9 mouse cellular contexts compared by ENCODE assay signal in genomic region chr6:143143321-143143720, GRCm38 (mm10). TPM values are rescaled to one million over a fixed set of nuclear protein-coding genes. Genes with fewer than 3 reads are reported as not detected.
DNase-seq lines count a peak whose midpoint lies in the region; ATAC-seq and TF ChIP-seq lines count a peak whose summit lies in the region.
"Had no signal": no experiment of that assay in that cellular context is flagged by ENCODE, and none has a peak within 500 bp of the region (broad histone marks: within the 10 kb centered on the region; RNA-seq: fewer than 3 reads in every experiment).

No protein-coding gene starts in this region.

- no peak for DNase-seq in gastrocnemius, adult 2 months
- DNase-seq in gastrocnemius, postnatal 14 days: no peak
- DNase-seq in lung, postnatal 10 days: no peak
- DNase-seq in limb, embryonic 11.5 days (ENCODE audit: low spot score): no peak
- no peak for DNase-seq in lung, postnatal 25 days (ENCODE audit: low spot score)

- ATAC-seq in lung, embryonic 15.5 days (ENCODE audit: borderline replicate concordance, extremely low read depth, low FRiP score, low TSS enrichment): no peak
- ATAC-seq in limb, embryonic 11.5 days (ENCODE audit: insufficient number of reproducible peaks, low FRiP score, low TSS enrichment, low read depth): no peak
- no peak for ATAC-seq in stomach, embryonic 15.5 days (ENCODE audit: insufficient read depth, low FRiP score, low read depth)
- no peak for ATAC-seq in erythroid progenitor cell, adult 5-6 weeks (replicated peaks; ENCODE audit: low FRiP score, poor library complexity, severe bottlenecking)
- ATAC-seq: activated CD4-positive, CD25-positive, alpha-beta regulatory T cell, adult 4 months had no signal

- H3K9me3 ChIP-seq in lung, embryonic 15.5 days: no peaks in the 10 kb centered on the region
- no peaks in the 10 kb centered on the region for H3K9me3 ChIP-seq in limb, embryonic 11.5 days (ENCODE audit: control insufficient read depth, low read length)
- no peaks in the 10 kb centered on the region for H3K9me3 ChIP-seq in stomach, embryonic 15.5 days

- no peaks in the 10 kb centered on the region for H3K27me3 ChIP-seq in lung, embryonic 15.5 days
- H3K27me3 ChIP-seq in limb, embryonic 11.5 days (ENCODE audit: control insufficient read depth, insufficient read depth, low read length): no peaks in the 10 kb centered on the region
- H3K27me3 ChIP-seq in stomach, embryonic 15.5 days (replicated peaks): no peaks in the 10 kb centered on the region

- no peaks in the 10 kb centered on the region for H3K4me1 ChIP-seq in lung, embryonic 15.5 days
- H3K4me1 ChIP-seq in limb, embryonic 11.5 days (ENCODE audit: control insufficient read depth, insufficient read depth, low read length): no peaks in the 10 kb centered on the region
- no peaks in the 10 kb centered on the region for H3K4me1 ChIP-seq in stomach, embryonic 15.5 days

- H3K27ac ChIP-seq in gastrocnemius, adult 2 months: no peak overlapping the region
- H3K27ac ChIP-seq in lung, embryonic 15.5 days: no peak overlapping the region
- H3K27ac ChIP-seq in limb, embryonic 11.5 days (replicated peaks; ENCODE audit: low read depth, low read length): no peak overlapping the region
- no peak overlapping the region for H3K27ac ChIP-seq in stomach, embryonic 15.5 days

- intact Hi-C loops in gastrocnemius, adult 2 months (cut with DNase I): no loop called here
- intact Hi-C loops in gastrocnemius, postnatal 14 days (cut with DNase I; ENCODE audit: low total_unique reads): no loop called here

- H3K9ac ChIP-seq in lung, embryonic 15.5 days: no peak overlapping the region
- no peak overlapping the region; the same call in 1 of the 2 replicates for H3K9ac ChIP-seq in limb, embryonic 11.5 days (ENCODE audit: low read length)
- H3K9ac ChIP-seq in stomach, embryonic 15.5 days: no peak overlapping the region

- no peaks in the 10 kb centered on the region for H3K36me3 ChIP-seq in lung, embryonic 15.5 days
- H3K36me3 ChIP-seq in limb, embryonic 11.5 days (ENCODE audit: control insufficient read depth, insufficient read depth, low read length): no peaks in the 10 kb centered on the region
- no peaks in the 10 kb centered on the region for H3K36me3 ChIP-seq in stomach, embryonic 15.5 days

- WGBS in lung, embryonic 15.5 days: 77% methylated on average over 9 of the region's 9 CpGs
- 85% methylated on average over 9 of the region's 9 CpGs for WGBS in limb, embryonic 11.5 days
- WGBS in stomach, embryonic 15.5 days: 78% methylated on average over 9 of the region's 9 CpGs

- peak overlapping the region; percentile 61 for H3K4me2 ChIP-seq in lung, embryonic 15.5 days
- H3K4me2 ChIP-seq in limb, embryonic 11.5 days (ENCODE audit: low read depth, severe bottlenecking): peak overlapping the region; percentile 45
- H3K4me2 ChIP-seq in stomach, embryonic 15.5 days: peak overlapping the region; percentile 50

- TF ChIP-seq CTCF in gastrocnemius, adult 2 months (IDR thresholded peaks at IDR 0.05): no peak

- peak overlapping the region; percentile 51; the same call in 1 of the 2 replicates for H3K4me3 ChIP-seq in gastrocnemius, adult 2 months
- no peak overlapping the region; the same call in 1 of the 2 replicates for H3K4me3 ChIP-seq in lung, embryonic 15.5 days
- H3K4me3 ChIP-seq in limb, embryonic 11.5 days (ENCODE audit: low read depth, low read length): no peak overlapping the region
- no peak overlapping the region for H3K4me3 ChIP-seq in stomach, embryonic 15.5 days (replicated peaks)

RNA-seq across cellular contexts. Expression of gene Etnk1, which starts 23.7 kb away (rescaled TPM):
- total RNA-seq in gastrocnemius, adult 2 months (2021): 10 to 100 TPM; 15.1 to 21.7 TPM
- total RNA-seq in gastrocnemius, postnatal 14 days (2021): 10 to 100 TPM; 14.3 to 14.6 TPM
- 15.8 and 16.1 TPM in 2 replicates for polyA plus RNA-seq in lung, embryonic 15.5 days (2015; fragmentation: Nextera tagmentation; extraction: Ambion mirVana)
- 21.8 and 24.5 TPM in 2 replicates for polyA plus RNA-seq in limb, embryonic 11.5 days (2014; fragmentation: Nextera tagmentation; extraction: Ambion mirVana)
- polyA plus RNA-seq in stomach, embryonic 15.5 days (2015; fragmentation: Nextera tagmentation; extraction: Ambion mirVana): 17.2 and 18.7 TPM in 2 replicates
- 37.1 and 59.1 TPM in 2 replicates for total RNA-seq in erythroid progenitor cell, adult 5-6 weeks (2015; ENCODE audit: low replicate concordance)
- 44.7 and 50.4 TPM in 2 replicates for total RNA-seq in erythroid progenitor cell, adult 5-6 weeks (2017; ENCODE audit: low replicate concordance)

RNA-seq across cellular contexts. Expression of gene C2cd5, which starts 43.4 kb away (rescaled TPM):
- 10 to 100 TPM in 1 of 2 experiments, 1 to 10 TPM in 1; 6.9 to 11.9 TPM for total RNA-seq in gastrocnemius, adult 2 months (2021)
- total RNA-seq in gastrocnemius, postnatal 14 days (2021): 10 to 100 TPM; 12.1 to 12.6 TPM
- polyA plus RNA-seq in lung, embryonic 15.5 days (2015; fragmentation: Nextera tagmentation; extraction: Ambion mirVana): 21.2 and 25.2 TPM in 2 replicates
- polyA plus RNA-seq in limb, embryonic 11.5 days (2014; fragmentation: Nextera tagmentation; extraction: Ambion mirVana): 29.2 and 29.5 TPM in 2 replicates
- 22.6 and 22.8 TPM in 2 replicates for polyA plus RNA-seq in stomach, embryonic 15.5 days (2015; fragmentation: Nextera tagmentation; extraction: Ambion mirVana)
- 103 and 135 TPM in 2 replicates for total RNA-seq in erythroid progenitor cell, adult 5-6 weeks (2015; ENCODE audit: low replicate concordance)
- total RNA-seq in erythroid progenitor cell, adult 5-6 weeks (2017; ENCODE audit: low replicate concordance): 105 and 112 TPM in 2 replicates

Comparison
In these comparisons a context has a peak if more than half of its experiments do, and no peak if none do; other contexts are left out.
1. RNA of gene C2cd5, which starts 43.4 kb away (total RNA-seq): 103 to 135 TPM in erythroid progenitor cell, adult 5-6 weeks; 12.1 to 12.6 TPM in gastrocnemius, postnatal 14 days and 6.9 to 11.9 TPM in gastrocnemius, adult 2 months; every median in the first group is over 4 times any median in the second.
2. Peak in every context shown above with its lines, with median percentiles within 50 percentile points of each other: H3K4me2 ChIP-seq.